Mouse (Mus musculus) ovary, adult 2 months (tissue): ENCODE results near the gene Gm28048. TPM values are rescaled to one million over a fixed set of nuclear protein-coding genes. Genes with fewer than 3 reads are reported as not detected.

Experiments
- polyA plus RNA-seq: library from polyadenylated mRNA; depleted of rRNA; stranded (reverse); fragments of >200 nt; gene quantifications from 2 replicates; pipeline ENCODE4 v1.2.3, GENCODE M21; 2012; rRNA removed

Gm28048 gene
- polyA plus RNA-seq, result not detected in 2 replicates

DNA sequence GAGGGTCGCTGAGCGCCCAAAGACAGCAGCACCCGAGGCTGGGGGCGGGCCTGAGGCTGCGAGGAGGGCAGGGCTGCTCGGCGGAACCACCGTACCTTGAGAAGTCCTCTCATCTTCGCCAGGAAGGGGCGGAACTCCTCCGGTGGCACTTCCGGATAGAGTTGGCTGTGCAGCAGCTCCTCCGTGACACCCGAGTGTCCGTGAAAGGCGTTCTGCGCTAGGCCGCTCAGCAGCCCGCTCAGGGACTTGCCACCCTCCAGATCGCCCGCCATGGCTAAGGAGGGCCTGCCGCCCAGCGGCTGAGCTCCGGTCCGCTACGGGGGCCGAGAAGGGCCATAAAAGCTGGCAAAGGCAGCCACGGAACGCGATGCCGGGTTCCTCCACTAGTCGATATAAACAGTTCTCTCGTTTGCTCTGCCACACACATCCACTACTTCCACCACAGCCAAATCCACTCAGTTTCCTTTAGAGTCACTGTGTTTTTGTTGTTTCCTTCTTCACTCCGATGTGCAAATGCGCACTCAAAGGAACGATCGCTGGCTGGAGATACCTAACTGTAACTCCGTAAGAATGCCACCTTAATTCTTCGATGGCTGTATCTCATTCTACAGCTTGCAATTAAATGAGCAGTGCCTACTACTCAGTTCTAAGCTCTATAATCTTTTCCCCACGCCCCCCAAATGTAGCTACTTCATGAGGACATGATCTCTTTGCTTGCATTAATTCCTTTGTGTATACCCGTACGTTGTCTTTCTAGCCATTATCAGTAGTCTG lies at the start of gene Gm28048, which contains the start of gene Commd1:
Gene Gm28048, minus strand, starts transcription at position 107 of the 774 bp plus-strand sequence.
Gene Commd1, minus strand, starts transcription at position 399 of the 774 bp plus-strand sequence.

DNA sequence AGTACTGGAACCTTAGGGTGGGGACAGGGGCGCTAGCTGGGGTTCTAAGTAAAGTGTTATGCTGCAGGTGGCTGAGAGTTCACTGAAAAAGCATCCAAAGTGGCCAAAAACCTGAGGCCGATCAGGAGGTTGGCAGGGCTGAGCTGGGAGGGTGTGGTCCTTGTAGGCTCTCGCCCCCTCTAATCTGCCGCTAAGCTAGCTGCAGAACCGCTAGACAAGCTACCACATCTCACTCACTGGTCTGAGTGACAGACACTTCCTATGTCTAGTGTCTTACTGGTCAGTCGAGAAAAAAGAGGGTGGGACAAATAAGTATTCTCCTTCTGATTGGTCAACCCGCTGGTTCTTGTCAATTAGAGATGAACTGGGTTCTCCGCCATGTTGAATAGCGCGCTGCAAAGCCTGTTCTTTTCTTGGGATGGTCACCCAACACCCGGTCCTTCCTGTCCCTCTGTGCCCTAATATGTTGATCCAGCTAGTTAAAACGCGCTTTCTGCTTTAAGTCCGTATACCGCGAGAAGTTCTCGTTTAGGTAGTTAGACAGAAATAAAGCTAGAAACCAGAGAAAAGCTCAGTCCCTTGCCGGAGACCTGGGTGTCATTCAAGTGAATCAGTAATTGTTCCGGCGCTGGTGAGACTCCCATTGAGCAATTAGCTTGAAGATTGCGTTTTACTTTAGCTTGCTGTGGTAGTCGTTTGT lies 25.7 kb upstream of the Gm28048 start, which contains the start of gene Fam161a:
Gene Fam161a, plus strand, starts transcription at position 51 of the 700 bp plus-strand sequence.

DNA sequence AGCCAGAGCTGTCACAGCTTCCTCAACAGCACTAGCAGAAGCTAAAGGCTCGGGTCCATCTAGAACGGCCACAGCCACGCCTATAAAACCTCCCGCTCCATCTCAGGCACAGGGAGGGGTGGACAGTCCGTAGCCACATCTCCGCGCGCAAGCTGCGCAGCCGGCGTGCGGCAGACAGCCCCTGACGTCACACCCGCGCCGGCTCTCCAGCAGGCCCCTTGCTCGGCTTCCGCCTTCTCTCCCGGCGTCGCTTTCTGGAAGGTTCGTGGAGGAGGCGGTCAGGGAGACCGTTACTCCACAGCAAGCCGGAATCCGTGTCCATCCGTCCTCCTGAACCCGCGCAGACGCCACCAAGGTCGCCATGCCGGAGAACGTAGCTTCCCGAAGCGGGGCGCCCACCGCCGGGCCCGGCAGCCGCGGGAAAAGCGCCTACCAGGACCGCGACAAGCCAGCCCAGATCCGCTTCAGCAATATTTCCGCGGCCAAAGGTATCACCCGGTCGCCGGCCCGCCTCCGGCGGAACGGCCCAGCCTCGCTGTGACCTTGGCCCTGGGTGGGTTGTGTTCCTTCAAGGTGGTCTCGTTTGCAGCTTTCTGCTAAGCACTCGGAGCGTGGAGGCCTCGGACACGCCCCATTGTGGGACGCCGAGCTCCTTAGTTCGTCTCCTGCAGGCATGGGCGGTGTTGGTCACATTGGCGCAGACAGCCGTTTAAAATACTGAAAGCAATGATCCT lies 8.7 kb upstream of the Gm28048 start, which contains the start of gene Cct4:
Gene Cct4, plus strand, starts transcription at position 127 of the 734 bp plus-strand sequence.

DNA sequence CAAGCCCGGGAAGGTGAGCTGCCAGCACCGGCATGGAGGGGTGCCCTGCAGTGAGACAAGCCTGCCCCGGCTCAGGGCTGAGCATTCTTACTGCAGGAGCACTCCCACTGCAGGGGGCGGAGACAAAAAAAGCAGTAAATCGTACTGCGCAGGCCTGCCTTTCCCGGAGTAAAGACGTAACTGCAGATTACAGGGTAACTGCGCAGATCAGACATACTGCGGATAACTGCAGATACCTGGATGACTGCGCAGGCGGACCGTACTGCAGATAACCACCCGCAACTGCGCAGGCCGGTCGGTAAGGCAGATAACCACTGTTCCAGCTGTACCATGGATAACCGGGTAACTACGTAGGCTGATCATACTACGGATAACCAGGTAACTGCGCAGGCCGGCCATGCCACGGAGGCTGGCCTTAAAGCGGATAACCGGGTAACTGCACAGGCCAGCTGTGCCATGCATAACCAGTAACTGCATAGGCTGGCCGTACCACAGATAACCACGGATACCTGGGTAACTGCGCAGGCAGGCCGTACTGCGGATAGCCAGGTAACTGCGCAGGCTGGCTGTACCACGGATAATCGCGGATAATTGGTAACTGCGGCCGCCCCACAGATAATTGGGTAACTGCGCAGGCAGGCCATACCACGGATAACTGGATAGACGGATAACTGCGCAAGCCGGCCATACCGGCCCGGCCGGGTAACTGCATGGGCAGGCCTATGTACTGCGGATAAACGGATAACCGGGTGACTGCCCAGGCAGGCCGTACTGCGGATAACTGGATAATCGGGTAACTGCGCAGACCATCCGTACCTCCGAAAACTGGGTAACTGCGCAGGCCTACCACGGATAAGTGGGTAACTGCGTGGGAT lies 9.8 kb downstream of the Gm28048 start, which contains the start of gene Zrsr1:
Gene Zrsr1, plus strand, starts transcription at position 171 of the 875 bp plus-strand sequence.

DNA sequence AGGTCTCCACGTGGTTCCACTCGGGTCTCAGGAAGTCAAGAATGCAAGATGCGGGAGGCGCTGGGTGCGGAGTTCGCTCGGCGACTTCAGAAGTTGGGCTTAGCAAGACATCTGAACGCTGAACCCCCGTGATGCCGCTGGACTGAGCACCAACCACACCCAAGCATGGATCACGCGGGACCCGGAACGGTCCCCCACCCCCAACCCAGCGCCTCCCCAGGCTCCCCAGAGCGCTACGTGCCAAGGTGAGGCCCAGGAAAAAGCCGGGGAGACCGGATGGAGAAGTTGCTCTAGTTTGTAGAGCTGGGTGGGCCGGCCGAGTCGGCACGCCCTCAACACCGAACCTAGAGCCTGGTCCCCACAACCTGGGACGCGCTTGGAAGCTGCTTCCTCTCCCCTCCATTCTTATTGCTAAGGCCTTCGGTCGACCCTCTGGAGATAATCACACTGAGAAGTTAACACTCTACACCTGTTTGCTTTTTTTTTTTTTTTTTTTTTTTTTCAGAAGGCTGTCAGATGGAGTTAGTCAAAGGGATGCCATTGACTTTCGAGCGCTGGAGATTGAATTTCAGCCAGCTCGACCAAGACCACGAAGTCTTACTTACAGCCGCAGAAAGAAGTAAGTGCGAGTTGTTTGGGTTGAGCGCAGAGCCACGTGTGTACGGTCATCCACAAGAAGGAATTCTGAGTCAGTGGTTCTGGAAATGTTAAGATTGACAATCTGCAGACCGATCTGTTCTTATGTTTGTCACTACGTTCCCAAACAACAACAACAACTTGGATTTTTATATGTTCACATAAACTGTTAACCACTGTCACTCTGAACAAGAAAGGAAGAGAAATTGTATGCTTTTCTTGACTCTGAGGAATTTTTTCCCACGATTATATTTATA lies 121.3 kb downstream of the Gm28048 start, which contains the start of gene B3gnt2:
Gene B3gnt2, minus strand, starts transcription at position 627 of the 893 bp plus-strand sequence.

Other genes starting within 250 kb of the Gm28048 start
- 12.2 and 17.7 TPM in 2 replicates for gene B3gnt2, start 121.1 kb downstream of the Gm28048 start, polyA plus RNA-seq
- 11.8 and 12.6 TPM in 2 replicates for gene Zrsr1, start 10.1 kb downstream of the Gm28048 start, polyA plus RNA-seq
- gene Commd1, start 292 bp upstream of the Gm28048 start, polyA plus RNA-seq, result 5.9 and 7.2 TPM in 2 replicates
- gene Cct4, start 8.4 kb upstream of the Gm28048 start, polyA plus RNA-seq, result 165 and 396 TPM in 2 replicates
- gene Fam161a, start 25.4 kb upstream of the Gm28048 start, polyA plus RNA-seq, result 1.7 TPM in 2 replicates